ENCODE assay signal across 12 mouse cellular contexts in the genomic region with DNA sequence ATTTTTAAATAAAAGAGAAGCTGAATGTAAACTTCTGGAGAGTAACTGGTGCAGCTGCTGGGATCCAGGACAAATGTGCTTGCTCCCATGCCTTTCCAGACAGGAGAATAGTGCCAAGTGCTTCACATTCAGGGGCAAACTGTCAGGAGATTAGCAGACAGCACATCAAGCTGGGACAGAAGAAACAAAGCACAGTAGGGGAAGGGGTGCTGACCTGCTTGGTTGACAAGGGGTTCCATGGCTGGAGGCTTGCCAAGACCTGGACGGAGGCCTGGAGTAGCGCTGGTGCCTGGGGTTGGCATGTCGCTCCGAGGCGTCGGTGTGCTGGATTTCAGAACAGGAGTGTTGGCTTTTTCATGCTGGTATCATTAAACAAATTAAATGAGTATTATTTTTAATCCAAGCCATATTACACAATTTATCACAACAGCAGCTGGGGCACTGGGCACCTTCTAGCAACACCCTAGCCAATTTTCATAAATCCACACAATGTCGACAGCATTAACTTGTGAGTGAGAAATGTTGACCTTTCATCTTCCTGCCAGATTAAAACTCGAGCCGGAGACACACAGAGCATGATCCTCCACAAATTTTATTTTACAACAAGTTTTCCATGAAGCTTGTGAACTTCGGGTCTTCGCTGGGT.
A peak's percentile ranks its signal among the peaks of the same experiment; 100 is the strongest.
DNase-seq lines count a peak whose midpoint lies in the region; ATAC-seq lines count a peak whose summit lies in the region.
"Had no signal": no experiment of that assay in that cellular context is flagged by ENCODE, and none has a peak within 500 bp of the region (broad histone marks: within the 10 kb centered on the region; RNA-seq: fewer than 3 reads in every experiment).

No protein-coding gene starts in this region.

- no peak for DNase-seq in hindbrain, embryonic 10.5 days (ENCODE audit: low spot score)
- DNase-seq in Muller cell, postnatal 12 days (ENCODE audit: inconsistent ontology term): peak; percentile 80
- peak; percentile 82 for DNase-seq in forebrain, embryonic 14.5 days (ENCODE audit: low spot score)
- DNase-seq in layer of hippocampus, postnatal 36 days: peak; percentile 29 to 31
- DNase-seq in thymus, postnatal 10 days (ENCODE audit: low spot score in 2 of 2): no peak
- no peak for DNase-seq in ovary, adult 18-20 months (ENCODE audit: low spot score)
- DNase-seq: cerebellum, adult 11-12 months had no signal

- no peaks in the 10 kb centered on the region for H3K9me3 ChIP-seq in hindbrain, embryonic 12.5 days (replicated peaks)
- no peaks in the 10 kb centered on the region for H3K9me3 ChIP-seq in hindbrain, embryonic 10.5 days
- H3K9me3 ChIP-seq in forebrain, embryonic 14.5 days (replicated peaks; ENCODE audit: control insufficient read depth, low read length): no peaks in the 10 kb centered on the region
- H3K9me3 ChIP-seq: limb, embryonic 12.5 days; neural tube, embryonic 12.5 days had no signal

- WGBS in hindbrain, embryonic 12.5 days: 72% methylated on average over 11 of the region's 11 CpGs
- WGBS in hindbrain, embryonic 10.5 days: 94% methylated on average over 11 of the region's 11 CpGs
- 39% methylated on average over 11 of the region's 11 CpGs for WGBS in forebrain, embryonic 14.5 days

- H3K9ac ChIP-seq in hindbrain, embryonic 12.5 days: no peak overlapping the region
- H3K9ac ChIP-seq in forebrain, embryonic 14.5 days (ENCODE audit: low read length): no peak overlapping the region
- H3K9ac ChIP-seq: limb, embryonic 12.5 days; neural tube, embryonic 12.5 days had no signal

- peak; percentile 76; the same call in 1 of the 2 replicates for ATAC-seq in hindbrain, embryonic 12.5 days (ENCODE audit: low FRiP score)
- ATAC-seq in forebrain, embryonic 14.5 days: peak; percentile 78
- ATAC-seq in megakaryocyte-erythroid progenitor cell, adult 5-6 weeks (replicated peaks; ENCODE audit: low FRiP score, low TSS enrichment, poor library complexity, severe bottlenecking): no peak

- no peak overlapping the region for H3K27ac ChIP-seq in hindbrain, embryonic 12.5 days
- no peak overlapping the region for H3K27ac ChIP-seq in hindbrain, embryonic 10.5 days
- H3K27ac ChIP-seq in forebrain, embryonic 14.5 days (ENCODE audit: low read depth, low read length): no peak overlapping the region
- H3K27ac ChIP-seq: limb, embryonic 12.5 days; neural tube, embryonic 12.5 days had no signal

- H3K27me3 ChIP-seq in hindbrain, embryonic 12.5 days: no peaks in the 10 kb centered on the region
- 0 out of 2 replicates have a peak, but pooled peaks cover 5% of the 10 kb centered on the region for H3K27me3 ChIP-seq in hindbrain, embryonic 10.5 days (ENCODE audit: insufficient read depth, poor library complexity, severe bottlenecking)
- no peaks in the 10 kb centered on the region for H3K27me3 ChIP-seq in forebrain, embryonic 14.5 days (replicated peaks; ENCODE audit: control insufficient read depth, insufficient read depth, low read length)
- H3K27me3 ChIP-seq: limb, embryonic 12.5 days; neural tube, embryonic 12.5 days had no signal

- H3K4me2 ChIP-seq in hindbrain, embryonic 12.5 days (replicated peaks): no peak overlapping the region
- H3K4me2 ChIP-seq in forebrain, embryonic 14.5 days (ENCODE audit: low read length): no peak overlapping the region
- H3K4me2 ChIP-seq: limb, embryonic 12.5 days; neural tube, embryonic 12.5 days had no signal

- peaks cover 52% of the 10 kb centered on the region for H3K36me3 ChIP-seq in hindbrain, embryonic 12.5 days
- peaks cover 88% of the 10 kb centered on the region for H3K36me3 ChIP-seq in hindbrain, embryonic 10.5 days
- H3K36me3 ChIP-seq in forebrain, embryonic 14.5 days (ENCODE audit: control insufficient read depth, insufficient read depth, low read length): peaks cover 57% of the 10 kb centered on the region
- H3K36me3 ChIP-seq: G1E had no signal

- H3K4me3 ChIP-seq in hindbrain, embryonic 12.5 days: no peak overlapping the region
- no peak overlapping the region for H3K4me3 ChIP-seq in hindbrain, embryonic 10.5 days
- no peak overlapping the region for H3K4me3 ChIP-seq in forebrain, embryonic 14.5 days (ENCODE audit: low read depth, low read length)
- H3K4me3 ChIP-seq: limb, embryonic 12.5 days; neural tube, embryonic 12.5 days had no signal

- 0 out of 2 replicates have a peak, but pooled peaks cover 4% of the 10 kb centered on the region for H3K4me1 ChIP-seq in hindbrain, embryonic 12.5 days
- H3K4me1 ChIP-seq in hindbrain, embryonic 10.5 days (replicated peaks): no peaks in the 10 kb centered on the region
- peaks cover 7% of the 10 kb centered on the region; the same call in 1 of the 2 replicates for H3K4me1 ChIP-seq in forebrain, embryonic 14.5 days (ENCODE audit: control insufficient read depth, insufficient read depth, low read length)
- H3K4me1 ChIP-seq: limb, embryonic 12.5 days; neural tube, embryonic 12.5 days had no signal

Comparison
In these comparisons a context has a peak if more than half of its experiments do, and no peak if none do; other contexts are left out.
1. DNase-seq: peak in Muller cell, postnatal 12 days (single experiment), forebrain, embryonic 14.5 days (single experiment) and layer of hippocampus, postnatal 36 days (2 of 2); none in hindbrain, embryonic 10.5 days (single experiment), thymus, postnatal 10 days (0 of 2) and ovary, adult 18-20 months (single experiment).